Mouse (Mus musculus) liver, postnatal 0 days (tissue): ENCODE measurements around the gene Artn.

Source experiments
- CTCF ChIP-seq: sonication (generic); IDR thresholded peaks from 2 replicates; pipeline ENCODE4 v1.5.1; 2016; ENCODE audit warnings: antibody characterized with exemption, low read depth
- EP300 ChIP-seq: IDR thresholded peaks from 2 replicates; pipeline ENCODE4 v1.6.1; 2016; ENCODE audit warnings: antibody characterized with exemption, low read depth, mild to moderate bottlenecking

GRCm38 (mm10) chr4:117917847-117918246 is 11.7 kb downstream of the Artn start:
- TF ChIP-seq CTCF (no peak), EP300 (no peak)
